Mouse (Mus musculus): ENCODE data around the gene Tyw1. TPM values are rescaled to one million over a fixed set of nuclear protein-coding genes. Genes with fewer than 3 reads are reported as not detected.
"Not testable (repeated sequence)": the region's sequence is repeated elsewhere in the genome, so short reads cannot be mapped to it uniquely, and the experiment has no call there.

Gene Tyw1
- polyA plus RNA-seq, 1 experiment: 19.7 TPM

DNA sequence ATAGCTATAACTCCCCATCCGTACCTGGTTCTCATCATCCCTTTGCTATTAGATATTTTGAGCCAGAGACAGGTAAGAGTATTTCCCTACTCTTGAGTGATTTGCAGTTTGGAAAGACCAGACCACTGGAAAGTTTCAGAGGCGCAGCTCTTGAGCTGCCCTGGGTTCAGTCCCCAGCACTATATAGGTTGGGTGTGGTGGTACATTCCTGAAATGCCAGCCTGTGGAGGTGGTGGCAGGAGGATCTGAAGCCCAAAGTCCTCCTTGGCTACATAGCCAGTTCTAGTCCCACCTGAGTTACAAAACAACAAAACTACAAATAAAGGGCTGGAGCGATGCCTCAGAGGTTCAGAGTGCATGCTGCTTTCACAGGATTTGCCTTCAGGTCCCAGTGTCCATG is 28.6 kb upstream of the Tyw1 start:
- Histone ChIP-seq H3K4me3 (ENCODE audit: insufficient read depth, low read length) (no peak overlapping the region), H3K4me1 (ENCODE audit: control insufficient read depth, insufficient read depth, low read length) (peaks cover 3% of the 10 kb centered on the region; the same call in 1 of the 2 replicates), H3K27ac (ENCODE audit: insufficient read depth, low read length) (no peak overlapping the region)
- no peak for TF ChIP-seq POLR2A (IDR thresholded peaks at IDR 0.05; ENCODE audit: low read depth, low read length)
- no peak for TF ChIP-seq CTCF (IDR thresholded peaks at IDR 0.05; ENCODE audit: borderline replicate concordance, insufficient read depth, low read length)

DNA sequence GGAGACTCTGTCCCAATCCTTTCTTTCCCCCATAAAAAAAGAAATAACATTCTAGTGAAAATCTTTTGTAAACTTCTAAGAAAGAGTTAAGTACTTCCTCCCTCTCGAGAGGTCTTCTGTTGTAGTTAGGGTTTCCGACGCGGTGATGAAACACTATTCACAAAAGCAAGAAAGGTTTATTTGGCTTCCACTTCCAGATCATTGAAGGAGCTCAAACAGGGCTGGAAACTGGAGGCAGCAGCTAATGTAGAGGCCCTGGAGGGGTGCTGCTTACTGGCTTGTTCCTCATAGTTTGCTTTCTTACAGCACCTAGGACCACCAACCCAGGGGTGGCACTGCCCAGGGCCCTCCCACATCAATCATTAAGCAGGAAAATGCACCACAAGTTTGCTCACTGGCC is 27.3 kb upstream of the Tyw1 start:
- no peak overlapping the region for H3K4me3 ChIP-seq (ENCODE audit: insufficient read depth, low read length)
- H3K4me1 ChIP-seq (ENCODE audit: control insufficient read depth, insufficient read depth, low read length): peaks cover 3% of the 10 kb centered on the region; the same call in 1 of the 2 replicates
- TF ChIP-seq POLR2A (IDR thresholded peaks at IDR 0.05; ENCODE audit: low read depth, low read length): no peak
- no peak for TF ChIP-seq CTCF (IDR thresholded peaks at IDR 0.05; ENCODE audit: borderline replicate concordance, insufficient read depth, low read length)
- no peak overlapping the region for H3K27ac ChIP-seq (ENCODE audit: insufficient read depth, low read length)

DNA sequence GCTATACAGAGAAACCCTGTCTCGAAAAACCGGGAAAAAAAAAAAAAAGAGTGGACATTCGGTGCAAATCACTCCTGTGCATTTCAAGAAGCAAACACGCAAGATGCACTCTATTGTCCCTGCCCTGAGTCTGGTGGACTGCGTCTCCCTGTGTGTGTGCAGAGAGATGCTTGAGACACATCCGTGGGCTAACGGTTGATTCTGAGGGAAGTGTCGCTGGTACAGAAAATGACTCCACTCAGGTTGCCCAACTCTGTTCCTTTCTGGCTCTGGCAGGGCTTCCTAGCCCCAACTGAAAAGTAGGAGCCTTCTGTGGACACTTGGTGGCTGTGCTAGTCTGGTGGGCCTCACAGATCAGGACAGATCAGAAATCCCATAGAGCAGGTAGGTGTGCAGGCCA is 19.1 kb upstream of the Tyw1 start:
- no peaks in the 10 kb centered on the region for H3K4me1 ChIP-seq (ENCODE audit: control insufficient read depth, insufficient read depth, low read length)
- H3K4me3 ChIP-seq (ENCODE audit: insufficient read depth, low read length): no peak overlapping the region
- H3K27ac ChIP-seq (ENCODE audit: insufficient read depth, low read length): no peak overlapping the region
- no peak for TF ChIP-seq POLR2A (IDR thresholded peaks at IDR 0.05; ENCODE audit: low read depth, low read length)
- no peak for TF ChIP-seq CTCF (IDR thresholded peaks at IDR 0.05; ENCODE audit: borderline replicate concordance, insufficient read depth, low read length)

- Histone ChIP-seq H3K27ac (ENCODE audit: insufficient read depth, low read length) (no peak overlapping the region), H3K4me1 (ENCODE audit: control insufficient read depth, insufficient read depth, low read length) (no peaks in the 10 kb centered on the region), H3K4me3 (ENCODE audit: insufficient read depth, low read length) (no peak overlapping the region)
- TF ChIP-seq CTCF (IDR thresholded peaks at IDR 0.05; ENCODE audit: borderline replicate concordance, insufficient read depth, low read length) (no peak), POLR2A (IDR thresholded peaks at IDR 0.05; ENCODE audit: low read depth, low read length) (no peak)
These were observed 16.2 kb upstream of the Tyw1 start for GRCm38 (mm10) chr5:130239236-130239635.

- no peak for TF ChIP-seq CTCF (IDR thresholded peaks at IDR 0.05; ENCODE audit: borderline replicate concordance, insufficient read depth, low read length)
- no peak for TF ChIP-seq POLR2A (IDR thresholded peaks at IDR 0.05; ENCODE audit: low read depth, low read length)
- no peak overlapping the region for H3K4me3 ChIP-seq (ENCODE audit: insufficient read depth, low read length)
- H3K4me1 ChIP-seq (ENCODE audit: control insufficient read depth, insufficient read depth, low read length): no peaks in the 10 kb centered on the region
- H3K27ac ChIP-seq (ENCODE audit: insufficient read depth, low read length): no peak overlapping the region
These were observed 15.6 kb upstream of the Tyw1 start for GRCm38 (mm10) chr5:130239856-130240255.

- no peaks in the 10 kb centered on the region for H3K4me1 ChIP-seq (ENCODE audit: control insufficient read depth, insufficient read depth, low read length)
- no peak overlapping the region for H3K4me3 ChIP-seq (ENCODE audit: insufficient read depth, low read length)
- no peak overlapping the region for H3K27ac ChIP-seq (ENCODE audit: insufficient read depth, low read length)
- TF ChIP-seq POLR2A (IDR thresholded peaks at IDR 0.05; ENCODE audit: low read depth, low read length) (no peak), CTCF (IDR thresholded peaks at IDR 0.05; ENCODE audit: borderline replicate concordance, insufficient read depth, low read length) (no peak)
These were observed 14.0 kb upstream of the Tyw1 start for GRCm38 (mm10) chr5:130241426-130241825.

- Histone ChIP-seq H3K27ac (ENCODE audit: insufficient read depth, low read length) (no peak overlapping the region), H3K4me1 (ENCODE audit: control insufficient read depth, insufficient read depth, low read length) (no peaks in the 10 kb centered on the region), H3K4me3 (ENCODE audit: insufficient read depth, low read length) (no peak overlapping the region)
- TF ChIP-seq POLR2A (IDR thresholded peaks at IDR 0.05; ENCODE audit: low read depth, low read length) (no peak), CTCF (IDR thresholded peaks at IDR 0.05; ENCODE audit: borderline replicate concordance, insufficient read depth, low read length) (no peak)
These were observed 7.6 kb upstream of the Tyw1 start for GRCm38 (mm10) chr5:130247823-130248222.

- Histone ChIP-seq H3K4me3 (ENCODE audit: insufficient read depth, low read length) (peak overlapping the region; percentile 62), H3K27ac (ENCODE audit: insufficient read depth, low read length) (peak overlapping the region; percentile 37), H3K4me1 (ENCODE audit: control insufficient read depth, insufficient read depth, low read length) (no peaks in the 10 kb centered on the region)
- TF ChIP-seq POLR2A (IDR thresholded peaks at IDR 0.05; ENCODE audit: low read depth, low read length) (peak; percentile 34; the same call in 1 of the 2 replicates), CTCF (IDR thresholded peaks at IDR 0.05; ENCODE audit: borderline replicate concordance, insufficient read depth, low read length) (no peak)
These were observed 1.0 kb upstream of the Tyw1 start for GRCm38 (mm10) chr5:130254164-130255016.

GRCm38 (mm10) chr5:130255799-130256525 is 543 bp downstream of the Tyw1 start:
- H3K27ac ChIP-seq (ENCODE audit: insufficient read depth, low read length); H3K4me1 ChIP-seq (ENCODE audit: control insufficient read depth, insufficient read depth, low read length): not testable (repeated sequence)
- H3K4me3 ChIP-seq (ENCODE audit: insufficient read depth, low read length): peak overlapping the region; percentile 48

DNA sequence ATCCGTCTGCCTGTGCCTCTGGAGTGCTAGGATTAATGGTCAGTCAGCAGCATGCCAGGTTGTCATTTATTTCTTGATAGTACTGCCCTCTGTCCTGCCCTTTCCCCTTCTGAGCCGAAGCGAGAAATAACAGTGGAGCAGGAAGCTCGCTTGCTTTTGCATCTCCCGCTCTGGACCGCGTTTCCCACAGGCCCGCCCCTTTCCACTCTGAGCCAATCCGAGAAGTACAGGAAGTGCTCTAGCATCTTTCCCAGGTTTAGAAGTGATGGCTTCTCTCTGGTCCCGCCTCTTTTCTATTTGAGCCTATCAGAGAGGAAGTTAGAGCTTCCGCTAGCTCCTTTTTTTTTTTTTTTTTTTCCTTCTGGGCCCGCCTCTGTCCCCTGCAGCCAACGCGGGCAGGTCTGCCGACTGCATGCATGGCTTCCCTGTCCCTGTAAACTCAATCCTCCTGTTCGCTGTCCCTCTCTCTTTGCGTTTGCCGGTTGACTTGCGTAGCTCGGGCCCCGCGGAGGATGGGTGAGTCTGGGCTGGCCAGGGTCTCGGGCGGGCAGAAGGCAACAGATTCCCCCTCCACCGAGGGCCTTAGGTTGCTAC is 1.4 kb downstream of the Tyw1 start:
- peak overlapping the region; percentile 29; the same call in 1 of the 2 replicates for H3K27ac ChIP-seq (ENCODE audit: insufficient read depth, low read length)
- H3K4me1 ChIP-seq (ENCODE audit: control insufficient read depth, insufficient read depth, low read length): no peaks in the 10 kb centered on the region
- H3K4me3 ChIP-seq (ENCODE audit: insufficient read depth, low read length): peak overlapping the region; percentile 99
- TF ChIP-seq POLR2A (IDR thresholded peaks at IDR 0.05; ENCODE audit: low read depth, low read length) (peak; percentile 81), CTCF (IDR thresholded peaks at IDR 0.05; ENCODE audit: borderline replicate concordance, insufficient read depth, low read length) (no peak)

All from embryonic fibroblast, embryonic 13.5 days (primary cell).